Mouse (Mus musculus): ENCODE measurements around the gene Gm47791. TPM values are rescaled to one million over a fixed set of nuclear protein-coding genes. Genes with fewer than 3 reads are reported as not detected.

The Gm47791 gene
- polyA plus RNA-seq, 1 experiment = not detected

GRCm38 (mm10) chr1:82772428-82772827 is 1.4 kb upstream of the Gm47791 start:
- Histone ChIP-seq H3K4me3 (ENCODE audit: insufficient read depth, low read length) (no peak overlapping the region), H3K27ac (ENCODE audit: insufficient read depth, low read length) (no peak overlapping the region), H3K4me1 (ENCODE audit: control insufficient read depth, insufficient read depth, low read length) (no peaks in the 10 kb centered on the region)
- TF ChIP-seq CTCF (IDR thresholded peaks at IDR 0.05; ENCODE audit: extremely low read depth, insufficient read depth, low read length) (no peak), POLR2A (IDR thresholded peaks at IDR 0.05; ENCODE audit: extremely low read depth, insufficient read depth, low read length) (no peak)

DNA sequence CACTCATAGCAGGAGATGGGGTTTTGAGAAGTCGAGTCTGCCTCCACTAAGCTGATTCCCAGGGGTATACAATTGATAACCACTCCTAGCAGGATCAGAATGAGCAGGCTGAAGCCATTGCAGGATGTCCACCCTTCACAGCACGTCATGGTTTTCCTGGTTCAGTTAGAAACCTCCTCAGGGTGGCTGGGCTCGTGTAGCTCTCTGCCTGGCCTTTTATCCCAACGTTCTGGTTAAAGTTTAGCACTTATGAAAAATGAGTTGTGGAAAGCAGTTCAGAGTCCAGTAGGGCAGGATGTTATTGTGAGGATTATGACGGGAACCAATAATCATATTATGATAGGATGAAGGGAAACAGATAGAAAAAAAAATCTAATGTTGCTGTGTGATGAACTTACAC is 2.8 kb downstream of the Gm47791 start, which contains the start of gene Tm4sf20:
Gene Tm4sf20, minus strand, starts transcription at position 193 of the 400 bp plus-strand sequence.
- Histone ChIP-seq H3K27ac (ENCODE audit: insufficient read depth, low read length) (no peak within 1 kb of the TSS), H3K4me1 (ENCODE audit: control insufficient read depth, insufficient read depth, low read length) (no peaks in the 10 kb centered on the region), H3K4me3 (ENCODE audit: insufficient read depth, low read length) (no peak within 1 kb of the TSS)
- TF ChIP-seq CTCF (IDR thresholded peaks at IDR 0.05; ENCODE audit: extremely low read depth, insufficient read depth, low read length) (no peak), POLR2A (IDR thresholded peaks at IDR 0.05; ENCODE audit: extremely low read depth, insufficient read depth, low read length) (no peak)

- TF ChIP-seq POLR2A (IDR thresholded peaks at IDR 0.05; ENCODE audit: extremely low read depth, insufficient read depth, low read length) (no peak), CTCF (IDR thresholded peaks at IDR 0.05; ENCODE audit: extremely low read depth, insufficient read depth, low read length) (no peak)
Observed at GRCm38 (mm10) chr1:82766641-82767040, 4.4 kb downstream of the Gm47791 start.

GRCm38 (mm10) chr1:82766227-82766626 is 4.8 kb downstream of the Gm47791 start:
- Histone ChIP-seq H3K4me3 (ENCODE audit: insufficient read depth, low read length) (no peak overlapping the region), H3K4me1 (ENCODE audit: control insufficient read depth, insufficient read depth, low read length) (no peaks in the 10 kb centered on the region), H3K27ac (ENCODE audit: insufficient read depth, low read length) (no peak overlapping the region)
- TF ChIP-seq POLR2A (IDR thresholded peaks at IDR 0.05; ENCODE audit: extremely low read depth, insufficient read depth, low read length) (no peak), CTCF (IDR thresholded peaks at IDR 0.05; ENCODE audit: extremely low read depth, insufficient read depth, low read length) (no peak)

More at GRCm38 (mm10) chr1:82766641-82767040, 4.4 kb downstream of the Gm47791 start:
- no peaks in the 10 kb centered on the region for H3K4me1 ChIP-seq (ENCODE audit: control insufficient read depth, insufficient read depth, low read length)
- H3K4me3 ChIP-seq (ENCODE audit: insufficient read depth, low read length) = no peak overlapping the region
- H3K27ac ChIP-seq (ENCODE audit: insufficient read depth, low read length) = no peak overlapping the region

DNA sequence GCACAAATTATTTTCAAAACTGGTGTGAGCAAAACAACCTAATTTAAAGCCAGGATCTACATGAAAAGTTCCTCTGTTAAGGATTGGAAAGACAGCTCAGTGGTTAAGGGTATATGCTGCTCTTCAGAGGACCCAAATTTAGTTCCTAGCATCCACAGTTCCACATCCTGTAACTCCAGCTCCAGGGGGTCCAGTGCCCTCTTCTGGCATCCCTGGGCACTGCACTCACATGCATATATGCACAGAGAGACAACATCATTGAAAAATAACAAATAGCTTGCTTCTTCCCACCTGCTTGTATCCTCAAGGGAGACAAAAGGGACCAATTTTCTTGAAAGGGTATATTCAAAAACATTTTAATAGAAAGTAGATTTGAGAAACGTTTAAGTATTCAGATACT is 8.8 kb downstream of the Gm47791 start:
- 0 out of 2 replicates have a peak, but pooled peaks have one; percentile 8 for TF ChIP-seq CTCF (IDR thresholded peaks at IDR 0.05; ENCODE audit: extremely low read depth, insufficient read depth, low read length)
- no peak for TF ChIP-seq POLR2A (IDR thresholded peaks at IDR 0.05; ENCODE audit: extremely low read depth, insufficient read depth, low read length)
- Histone ChIP-seq H3K4me3 (ENCODE audit: insufficient read depth, low read length) (no peak overlapping the region), H3K4me1 (ENCODE audit: control insufficient read depth, insufficient read depth, low read length) (no peaks in the 10 kb centered on the region), H3K27ac (ENCODE audit: insufficient read depth, low read length) (no peak overlapping the region)

GRCm38 (mm10) chr1:82761454-82762169 is 9.4 kb downstream of the Gm47791 start:
- H3K27ac ChIP-seq (ENCODE audit: insufficient read depth, low read length) = no peak overlapping the region
- TF ChIP-seq CTCF (IDR thresholded peaks at IDR 0.05; ENCODE audit: extremely low read depth, insufficient read depth, low read length) (no peak), POLR2A (IDR thresholded peaks at IDR 0.05; ENCODE audit: extremely low read depth, insufficient read depth, low read length) (no peak)
- H3K4me3 ChIP-seq (ENCODE audit: insufficient read depth, low read length) = no peak overlapping the region
- no peaks in the 10 kb centered on the region for H3K4me1 ChIP-seq (ENCODE audit: control insufficient read depth, insufficient read depth, low read length)

DNA sequence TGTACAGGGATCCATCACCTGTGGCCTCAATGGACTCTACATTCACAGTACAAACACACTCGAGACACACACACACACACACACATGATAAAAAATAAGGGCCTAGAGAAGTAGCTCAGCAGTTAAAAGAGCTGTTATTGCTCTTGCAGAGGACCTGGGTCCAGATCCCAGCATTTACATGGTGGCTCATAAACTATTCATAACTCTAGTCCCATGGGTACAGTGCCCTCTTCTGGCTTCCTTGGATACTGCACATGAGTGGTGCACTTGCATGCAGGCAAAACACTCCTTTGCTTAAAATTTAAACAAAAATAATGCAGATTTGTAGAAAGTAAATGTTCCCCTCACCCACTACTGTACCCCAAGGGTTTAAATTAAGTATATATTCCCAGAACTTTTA is 11.5 kb downstream of the Gm47791 start:
- TF ChIP-seq CTCF (IDR thresholded peaks at IDR 0.05; ENCODE audit: extremely low read depth, insufficient read depth, low read length) (no peak), POLR2A (IDR thresholded peaks at IDR 0.05; ENCODE audit: extremely low read depth, insufficient read depth, low read length) (no peak)
- Histone ChIP-seq H3K27ac (ENCODE audit: insufficient read depth, low read length) (no peak overlapping the region), H3K4me1 (ENCODE audit: control insufficient read depth, insufficient read depth, low read length) (no peaks in the 10 kb centered on the region)

DNA sequence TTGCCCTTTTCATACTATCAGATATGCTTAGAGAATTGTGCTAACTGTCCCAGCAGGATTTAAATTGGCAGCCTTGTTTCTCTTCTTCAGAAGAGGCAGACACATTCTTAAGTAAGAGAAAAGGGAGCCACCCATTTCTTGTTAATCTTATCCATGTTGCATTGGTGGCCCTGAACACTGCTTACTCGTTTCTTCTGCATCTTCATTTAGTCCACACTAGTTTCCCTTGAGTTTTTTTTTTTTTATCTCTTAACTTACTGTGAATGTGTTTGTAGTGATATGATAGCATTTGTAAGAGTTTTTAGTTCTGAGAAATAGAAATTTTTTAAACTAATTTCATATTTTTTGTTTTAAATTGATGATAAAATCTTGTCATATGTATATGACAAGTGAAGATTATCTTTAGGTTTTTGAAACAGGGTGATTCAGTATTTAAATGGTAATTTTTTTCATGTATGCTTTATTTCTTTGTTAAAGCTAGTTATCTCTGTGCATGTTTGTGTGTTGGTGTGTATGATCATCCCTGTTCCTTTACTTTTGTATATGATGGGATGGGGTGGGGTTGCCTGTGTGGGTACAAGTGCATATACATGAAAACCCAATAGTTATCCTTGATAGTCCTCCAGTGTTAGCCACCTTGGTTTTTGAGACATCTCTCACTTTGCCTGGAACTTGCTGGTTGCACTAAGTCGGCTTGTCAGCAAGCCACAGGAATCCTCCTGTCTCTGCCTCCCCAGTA is 23.2 kb downstream of the Gm47791 start:
- no peak for TF ChIP-seq POLR2A (IDR thresholded peaks at IDR 0.05; ENCODE audit: extremely low read depth, insufficient read depth, low read length)
- no peak for TF ChIP-seq CTCF (IDR thresholded peaks at IDR 0.05; ENCODE audit: extremely low read depth, insufficient read depth, low read length)
- no peaks in the 10 kb centered on the region for H3K4me1 ChIP-seq (ENCODE audit: control insufficient read depth, insufficient read depth, low read length)

More for the DNA sequence above, 11.5 kb downstream of the Gm47791 start:
- H3K4me3 ChIP-seq (ENCODE audit: insufficient read depth, low read length) = no peak overlapping the region

GRCm38 (mm10) chr1:82746408-82746807 is 24.6 kb downstream of the Gm47791 start:
- Histone ChIP-seq H3K27ac (ENCODE audit: insufficient read depth, low read length) (no peak overlapping the region), H3K4me1 (ENCODE audit: control insufficient read depth, insufficient read depth, low read length) (peaks cover 2% of the 10 kb centered on the region), H3K4me3 (ENCODE audit: insufficient read depth, low read length) (no peak overlapping the region)
- TF ChIP-seq CTCF (IDR thresholded peaks at IDR 0.05; ENCODE audit: extremely low read depth, insufficient read depth, low read length) = no peak
- TF ChIP-seq POLR2A (IDR thresholded peaks at IDR 0.05; ENCODE audit: extremely low read depth, insufficient read depth, low read length) = no peak

More for the DNA sequence above, 23.2 kb downstream of the Gm47791 start:
- no peak overlapping the region for H3K27ac ChIP-seq (ENCODE audit: insufficient read depth, low read length)
- H3K4me3 ChIP-seq (ENCODE audit: insufficient read depth, low read length) = no peak overlapping the region
